In the genomic region with DNA sequence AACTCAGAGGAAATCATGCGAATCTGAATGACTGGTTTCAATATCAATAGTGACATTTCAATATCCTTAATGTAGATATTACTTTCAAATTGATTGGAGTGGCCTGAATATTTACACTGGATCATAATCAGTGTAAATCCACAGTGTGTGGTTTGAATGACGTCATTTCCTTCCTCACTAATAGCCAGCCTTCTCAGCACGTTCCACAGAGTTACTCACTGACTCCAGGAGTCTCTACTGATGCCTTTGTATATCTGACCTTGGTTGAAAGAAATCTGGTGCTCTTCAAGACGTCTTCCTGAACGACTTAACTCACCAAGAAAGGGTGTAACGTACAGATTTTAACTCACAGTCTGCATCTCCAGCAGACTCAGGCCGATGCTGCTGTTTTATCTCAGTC, we compare ENCODE assay signal across 12 mouse cellular contexts. TPM values are rescaled to one million over a fixed set of nuclear protein-coding genes. Genes with fewer than 3 reads are reported as not detected.
"Had no signal": no experiment of that assay in that cellular context is flagged by ENCODE, and none has a peak within 500 bp of the region (broad histone marks: within the 10 kb centered on the region; RNA-seq: fewer than 3 reads in every experiment).

No protein-coding gene starts in this region.

- H3K36me3 ChIP-seq: limb, embryonic 12.5 days; midbrain, embryonic 12.5 days; neural tube, embryonic 15.5 days had no signal

- H3K9me3 ChIP-seq: limb, embryonic 12.5 days; midbrain, embryonic 12.5 days; neural tube, embryonic 15.5 days had no signal

- H3K4me3 ChIP-seq: limb, embryonic 12.5 days; midbrain, embryonic 12.5 days; neural tube, embryonic 15.5 days had no signal

- H3K27ac ChIP-seq: limb, embryonic 12.5 days; liver, embryonic 14.5 days; midbrain, embryonic 12.5 days; neural tube, embryonic 15.5 days; stomach, postnatal 0 days had no signal

- DNase-seq: kidney, postnatal 10 days; liver; lung, adult 18-20 months; thymus, postnatal 4 days had no signal

- H3K9ac ChIP-seq: limb, embryonic 12.5 days; liver, embryonic 14.5 days; midbrain, embryonic 12.5 days; neural tube, embryonic 15.5 days had no signal

- H3K27me3 ChIP-seq: limb, embryonic 12.5 days; midbrain, embryonic 12.5 days; neural tube, embryonic 15.5 days had no signal

- H3K4me1 ChIP-seq: limb, embryonic 12.5 days; midbrain, embryonic 12.5 days; neural tube, embryonic 15.5 days had no signal

- H3K4me2 ChIP-seq: limb, embryonic 12.5 days; midbrain, embryonic 12.5 days; neural tube, embryonic 15.5 days had no signal

RNA-seq across cellular contexts. Expression of a gene that starts 27.7 kb away (rescaled TPM):
- total RNA-seq: megakaryocyte-erythroid progenitor cell, adult 5-6 weeks had no signal
- polyA plus RNA-seq: limb, embryonic 12.5 days; neural tube, embryonic 11.5 days; small intestine, adult 2 months had no signal
